Comparison of ENCODE assay signal across 8 mouse cellular contexts in the genomic region with DNA sequence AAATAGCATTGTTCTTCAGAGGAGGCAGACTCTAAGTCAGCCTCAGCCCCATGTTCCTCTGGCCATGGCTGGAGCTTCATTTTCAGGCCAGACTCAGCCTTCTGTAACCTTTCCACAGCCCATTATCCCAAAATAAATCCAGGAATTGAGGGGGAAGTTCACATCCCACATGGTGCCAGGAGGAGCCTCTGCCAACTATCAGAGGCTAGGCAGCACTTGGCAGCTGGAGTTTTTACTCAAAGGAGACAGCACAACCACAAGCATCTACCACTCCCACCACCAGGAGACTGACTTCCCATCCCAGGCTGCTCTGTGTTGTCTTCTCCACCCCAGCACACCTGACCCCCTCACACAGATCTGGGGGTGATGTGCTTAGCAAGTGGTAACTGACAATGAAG.
A peak's percentile ranks its signal among the peaks of the same experiment; 100 is the strongest.
DNase-seq lines count a peak whose midpoint lies in the region; ATAC-seq and TF ChIP-seq lines count a peak whose summit lies in the region.

No protein-coding gene starts in this region.

- H3K4me1 ChIP-seq in forebrain, embryonic 16.5 days (replicated peaks; ENCODE audit: control insufficient read depth, insufficient read depth, low read length), result peaks cover 58% of the 10 kb centered on the region
- H3K4me1 ChIP-seq in limb, embryonic 11.5 days (ENCODE audit: control insufficient read depth, insufficient read depth, low read length), result peaks cover 48% of the 10 kb centered on the region
- peaks cover 6% of the 10 kb centered on the region for H3K4me1 ChIP-seq in cerebellum, adult 2 months (ENCODE audit: control insufficient read depth, insufficient read depth, low read length)

- H3K4me3 ChIP-seq in forebrain, embryonic 16.5 days (replicated peaks; ENCODE audit: low read length), result no peak overlapping the region
- H3K4me3 ChIP-seq in limb, embryonic 11.5 days (ENCODE audit: low read depth, low read length), result 0 out of 2 replicates have a peak overlapping the region, but pooled peaks have one; percentile 12
- H3K4me3 ChIP-seq in cerebellum, adult 2 months (replicated peaks; ENCODE audit: insufficient read depth, low read depth, low read length), result no peak overlapping the region

- H3K4me2 ChIP-seq in forebrain, embryonic 16.5 days (ENCODE audit: low read length), result peak overlapping the region; percentile 29; the same call in 1 of the 2 replicates
- H3K4me2 ChIP-seq in limb, embryonic 11.5 days (ENCODE audit: low read depth, severe bottlenecking), result peak overlapping the region; percentile 48

- TF ChIP-seq POLR2A in cerebellum, adult 2 months (IDR thresholded peaks at IDR 0.05; ENCODE audit: borderline replicate concordance, insufficient read depth, low read length), result no peak

- DNase-seq in heart, adult 11 months, result peak; percentile 92
- DNase-seq in heart, postnatal 25 days (ENCODE audit: low spot score), result no peak
- peak; percentile 40 for DNase-seq in MN1 (ENCODE audit: low spot score)
- DNase-seq in limb, embryonic 11.5 days (ENCODE audit: low spot score), result no peak
- DNase-seq in cerebellum, adult 2 months, result no peak
- DNase-seq in cerebellum, adult 11-12 months, result no peak
- no peak for DNase-seq in layer of hippocampus, adult 9-10 months (ENCODE audit: low spot score)

- no peaks in the 10 kb centered on the region for H3K36me3 ChIP-seq in forebrain, embryonic 16.5 days (ENCODE audit: control insufficient read depth, insufficient read depth)
- no peaks in the 10 kb centered on the region for H3K36me3 ChIP-seq in limb, embryonic 11.5 days (ENCODE audit: control insufficient read depth, insufficient read depth, low read length)

- intact Hi-C loops in heart, postnatal 25 days (cut with DNase I), result no loop called here

- H3K27ac ChIP-seq in forebrain, embryonic 16.5 days (ENCODE audit: low read length), result no peak overlapping the region; the same call in 1 of the 2 replicates
- peak overlapping the region; percentile 97 for H3K27ac ChIP-seq in limb, embryonic 11.5 days (replicated peaks; ENCODE audit: low read depth, low read length)
- H3K27ac ChIP-seq in cerebellum, adult 2 months (ENCODE audit: insufficient read depth, low read length), result no peak overlapping the region

- no peak for TF ChIP-seq CTCF in cerebellum, adult 2 months (IDR thresholded peaks at IDR 0.05; ENCODE audit: borderline replicate concordance, insufficient read depth, low read depth, low read length)

- ATAC-seq in forebrain, embryonic 16.5 days, result no peak
- no peak for ATAC-seq in limb, embryonic 11.5 days (ENCODE audit: insufficient number of reproducible peaks, low FRiP score, low TSS enrichment, low read depth)

- H3K9ac ChIP-seq in forebrain, embryonic 16.5 days (replicated peaks; ENCODE audit: low read depth, low read length), result no peak overlapping the region
- peak overlapping the region; percentile 56 for H3K9ac ChIP-seq in limb, embryonic 11.5 days (ENCODE audit: low read length)

- H3K9me3 ChIP-seq in forebrain, embryonic 16.5 days (ENCODE audit: control insufficient read depth, low read length), result no peaks in the 10 kb centered on the region
- H3K9me3 ChIP-seq in limb, embryonic 11.5 days (ENCODE audit: control insufficient read depth, low read length), result no peaks in the 10 kb centered on the region

- H3K27me3 ChIP-seq in forebrain, embryonic 16.5 days (replicated peaks; ENCODE audit: control insufficient read depth, insufficient read depth, low read length), result no peaks in the 10 kb centered on the region; the same call in 1 of the 2 replicates
- no peaks in the 10 kb centered on the region for H3K27me3 ChIP-seq in limb, embryonic 11.5 days (ENCODE audit: control insufficient read depth, insufficient read depth, low read length)
- H3K27me3 ChIP-seq in cerebellum, adult 2 months (ENCODE audit: control insufficient read depth, insufficient read depth, low read length), result no peaks in the 10 kb centered on the region

Comparison
In these comparisons a context has a peak if more than half of its experiments do, and no peak if none do; other contexts are left out.
1. DNase-seq: peak in heart, adult 11 months (single experiment) and MN1 (single experiment); none in heart, postnatal 25 days (single experiment), limb, embryonic 11.5 days (single experiment), cerebellum, adult 2 months (0 of 2), cerebellum, adult 11-12 months (single experiment) and layer of hippocampus, adult 9-10 months (single experiment).